Mouse (Mus musculus): ENCODE results near the gene Bhlhe23. TPM values are rescaled to one million over a fixed set of nuclear protein-coding genes. Genes with fewer than 3 reads are reported as not detected.

Bhlhe23 gene
- polyA plus RNA-seq, 2 experiments, result not detected

DNA sequence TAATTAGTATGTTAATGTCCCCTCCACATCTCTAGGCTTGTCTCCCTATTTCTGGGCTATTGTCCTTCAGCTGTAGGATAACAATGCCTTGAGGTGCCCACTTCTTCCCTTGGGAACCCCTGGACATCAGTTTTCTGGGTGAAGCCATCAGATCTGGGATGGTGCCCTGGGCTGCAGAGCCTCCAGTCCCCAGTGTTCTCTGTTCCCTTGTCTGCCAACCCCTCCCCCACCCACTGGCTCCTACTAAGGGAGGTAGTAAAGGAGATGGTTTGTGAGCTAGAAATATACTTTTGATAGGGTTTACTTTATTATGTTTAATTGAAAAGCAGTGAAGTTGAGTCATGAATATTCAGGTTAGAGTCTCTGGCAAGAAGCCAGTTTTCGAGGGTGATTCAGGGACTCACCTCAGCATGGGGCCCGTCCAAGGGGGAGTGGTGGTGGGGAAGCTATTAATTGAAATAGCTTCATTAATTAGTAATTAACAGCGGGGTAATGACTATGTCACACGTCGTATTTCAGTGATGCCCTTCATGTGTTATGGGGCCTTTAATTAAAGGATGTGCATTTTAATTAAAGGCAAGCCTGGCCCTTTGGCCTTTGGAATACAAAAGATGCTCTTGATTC is 30.0 kb downstream of the Bhlhe23 start:
- H3K4me2 ChIP-seq (ENCODE audit: low read depth), result no peak overlapping the region
- peaks cover 0 to 2% of the 10 kb centered on the region in 2 experiments; a peak in 2 of 4 replicates for H3K4me1 ChIP-seq (replicated peaks; ENCODE audit: control insufficient read depth in 2 of 2, insufficient read depth in 2 of 2, low read length in 1 of 2)
- H3K9me3 ChIP-seq (ENCODE audit: control insufficient read depth, low read length), result no peaks in the 10 kb centered on the region
- no peak for ATAC-seq (ENCODE audit: insufficient read depth)
- WGBS (ENCODE audit: insufficient replicate concordance), result 36% methylated on average over 5 of the region's 5 CpGs
- H3K36me3 ChIP-seq (replicated peaks; ENCODE audit: control insufficient read depth, insufficient read depth, low read depth), result no peaks in the 10 kb centered on the region
- no peak overlapping the region for H3K9ac ChIP-seq (replicated peaks)
- no peak for DNase-seq (ENCODE audit: low read depth in 3 of 3, low spot score in 3 of 3)
- no peak overlapping the region for H3K4me3 ChIP-seq (ENCODE audit: insufficient read depth in 1 of 2, low read depth in 2 of 2, low read length in 2 of 2)
- TF ChIP-seq EP300 (IDR thresholded peaks at IDR 0.05; ENCODE audit: low read depth), result no peak
- TF ChIP-seq CTCF (IDR thresholded peaks at IDR 0.05; ENCODE audit: low read depth), result no peak
- H3K27ac ChIP-seq, result no peak overlapping the region
- no peaks in the 10 kb centered on the region for H3K27me3 ChIP-seq (ENCODE audit: control insufficient read depth, insufficient read depth, low read length)

DNA sequence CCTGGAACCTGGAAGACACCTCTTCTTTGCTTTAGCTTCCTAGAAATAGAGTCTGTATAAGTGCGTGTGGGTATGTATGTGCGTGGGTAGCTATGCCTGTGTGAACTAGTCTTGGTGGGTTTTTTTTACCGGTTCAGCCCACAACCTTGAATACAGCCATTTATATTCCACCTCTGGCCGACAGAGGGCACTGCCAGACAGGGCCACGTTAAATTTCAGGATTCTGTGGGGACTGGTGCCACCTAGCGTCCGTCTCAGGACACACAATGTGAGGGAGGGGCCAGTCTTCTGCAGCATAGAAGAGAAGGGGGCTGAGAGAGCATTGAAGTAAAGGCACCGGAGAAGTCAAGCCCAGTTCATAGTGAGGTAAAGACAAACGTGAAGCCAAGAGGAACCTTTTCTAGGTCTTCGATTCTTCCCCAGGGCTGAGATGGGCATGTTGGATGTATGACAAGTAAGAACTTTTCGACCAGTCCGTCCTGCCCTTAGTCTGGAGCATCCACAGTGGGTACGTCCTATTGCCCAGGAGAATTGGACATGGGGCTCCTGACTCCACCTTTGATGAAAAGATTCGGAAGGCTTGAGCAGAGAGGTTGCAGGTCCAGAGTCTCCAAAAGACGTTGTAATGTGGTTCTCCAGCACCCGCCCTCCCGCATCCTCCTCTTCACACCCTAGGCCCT is 31.3 kb downstream of the Bhlhe23 start:
- Histone ChIP-seq H3K4me1 (replicated peaks; ENCODE audit: control insufficient read depth in 2 of 2, insufficient read depth in 2 of 2, low read length in 1 of 2) (peaks cover 0 to 2% of the 10 kb centered on the region in 2 experiments; a peak in 2 of 4 replicates), H3K4me2 (ENCODE audit: low read depth) (no peak overlapping the region), H3K36me3 (replicated peaks; ENCODE audit: control insufficient read depth, insufficient read depth, low read depth) (no peaks in the 10 kb centered on the region), H3K27ac (no peak overlapping the region), H3K9me3 (ENCODE audit: control insufficient read depth, low read length) (no peaks in the 10 kb centered on the region), H3K9ac (replicated peaks) (no peak overlapping the region), H3K27me3 (ENCODE audit: control insufficient read depth, insufficient read depth, low read length) (no peaks in the 10 kb centered on the region), H3K4me3 (ENCODE audit: insufficient read depth in 1 of 2, low read depth in 2 of 2, low read length in 2 of 2) (no peak overlapping the region)
- 29% methylated on average over 17 of the region's 17 CpGs for WGBS (ENCODE audit: insufficient replicate concordance)
- peak; percentile 64 to 69 (median 64) for DNase-seq (ENCODE audit: low read depth in 3 of 3, low spot score in 3 of 3)
- ATAC-seq (ENCODE audit: insufficient read depth), result peak; percentile 56
- TF ChIP-seq EP300 (IDR thresholded peaks at IDR 0.05; ENCODE audit: low read depth), result no peak
- TF ChIP-seq CTCF (IDR thresholded peaks at IDR 0.05; ENCODE audit: low read depth), result peak; percentile 100

DNA sequence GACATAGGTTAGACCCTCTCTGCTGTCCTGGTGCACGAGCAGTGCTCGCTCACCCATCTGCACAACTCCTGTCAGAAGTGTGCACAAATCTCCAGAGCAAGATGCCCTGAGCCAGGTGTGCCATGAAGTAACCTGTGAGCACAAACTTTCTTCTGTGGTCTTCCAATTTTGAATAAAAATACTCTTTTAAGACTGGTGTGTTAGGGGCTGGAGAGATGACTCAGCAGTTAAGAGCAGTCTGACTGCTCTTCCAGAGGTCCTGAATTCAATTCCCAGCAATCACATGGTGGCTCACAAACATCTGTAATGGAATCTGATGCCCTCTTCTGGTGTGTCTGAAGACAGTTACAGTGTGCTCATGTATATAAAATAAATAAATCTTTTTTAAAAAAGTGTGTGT is 33.4 kb downstream of the Bhlhe23 start:
- ATAC-seq (ENCODE audit: insufficient read depth), result no peak

DNA sequence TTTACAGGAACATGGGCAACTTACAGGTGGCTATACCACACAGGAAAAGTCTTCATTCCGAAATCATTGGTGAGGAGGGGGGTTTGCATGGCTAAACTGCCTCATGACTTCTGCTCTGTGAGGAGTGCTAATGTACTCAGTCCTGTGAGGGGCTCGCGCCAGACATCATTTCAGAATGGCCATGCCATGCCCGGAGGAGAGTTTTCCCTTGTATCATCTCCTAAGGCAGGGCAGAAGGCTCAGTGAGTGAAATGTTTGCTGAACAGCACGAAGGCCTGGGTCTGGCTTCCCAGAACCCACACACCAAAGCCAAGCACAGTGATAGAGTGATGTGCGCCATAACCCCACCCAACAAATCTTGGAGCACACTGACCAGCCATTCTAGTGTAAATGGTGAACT is 33.9 kb downstream of the Bhlhe23 start:
- 60% methylated on average over 6 of the region's 6 CpGs for WGBS (ENCODE audit: insufficient replicate concordance)
- TF ChIP-seq CTCF (IDR thresholded peaks at IDR 0.05; ENCODE audit: low read depth) (no peak), EP300 (IDR thresholded peaks at IDR 0.05; ENCODE audit: low read depth) (no peak)

More for the DNA sequence above, 33.4 kb downstream of the Bhlhe23 start:
- H3K4me2 ChIP-seq (ENCODE audit: low read depth), result no peak overlapping the region
- no peak overlapping the region for H3K4me3 ChIP-seq (ENCODE audit: insufficient read depth in 1 of 2, low read depth in 2 of 2, low read length in 2 of 2)
- DNase-seq (ENCODE audit: low read depth in 3 of 3, low spot score in 3 of 3), result no peak
- no peak overlapping the region for H3K27ac ChIP-seq
- H3K4me1 ChIP-seq (replicated peaks; ENCODE audit: control insufficient read depth in 2 of 2, insufficient read depth in 2 of 2, low read length in 1 of 2), result peaks cover 0 to 2% of the 10 kb centered on the region in 2 experiments; a peak in 2 of 4 replicates
- 68% methylated on average over 2 of the region's 2 CpGs for WGBS (ENCODE audit: insufficient replicate concordance)
- no peaks in the 10 kb centered on the region for H3K9me3 ChIP-seq (ENCODE audit: control insufficient read depth, low read length)
- no peaks in the 10 kb centered on the region for H3K27me3 ChIP-seq (ENCODE audit: control insufficient read depth, insufficient read depth, low read length)
- TF ChIP-seq CTCF (IDR thresholded peaks at IDR 0.05; ENCODE audit: low read depth), result no peak
- no peak for TF ChIP-seq EP300 (IDR thresholded peaks at IDR 0.05; ENCODE audit: low read depth)
- H3K36me3 ChIP-seq (replicated peaks; ENCODE audit: control insufficient read depth, insufficient read depth, low read depth), result no peaks in the 10 kb centered on the region
- no peak overlapping the region for H3K9ac ChIP-seq (replicated peaks)

DNA sequence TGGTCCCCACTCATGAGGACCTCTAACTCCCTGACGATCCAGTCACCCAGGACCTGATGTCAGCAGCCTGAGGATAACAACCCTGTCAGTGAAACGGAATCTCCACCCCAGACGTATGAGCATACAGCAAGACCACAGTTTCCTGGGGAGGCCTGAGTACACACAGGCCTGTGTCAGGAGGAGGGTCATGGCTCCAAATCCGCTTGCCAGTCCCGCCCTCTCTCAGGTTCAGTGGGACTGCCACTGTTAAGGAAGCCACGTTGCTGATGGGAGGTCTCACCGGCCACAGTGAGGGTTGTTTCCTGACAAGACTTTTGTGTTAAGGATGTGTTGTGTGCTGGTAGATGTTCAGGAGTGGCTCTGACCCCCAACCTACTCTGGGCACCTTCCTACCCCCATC is 35.3 kb downstream of the Bhlhe23 start:
- no peaks in the 10 kb centered on the region for H3K36me3 ChIP-seq (replicated peaks; ENCODE audit: control insufficient read depth, insufficient read depth, low read depth)
- WGBS (ENCODE audit: insufficient replicate concordance), result 47% methylated on average over 7 of the region's 7 CpGs
- no peak for ATAC-seq (ENCODE audit: insufficient read depth)

More for the DNA sequence above, 33.9 kb downstream of the Bhlhe23 start:
- no peak overlapping the region for H3K27ac ChIP-seq
- H3K4me2 ChIP-seq (ENCODE audit: low read depth), result no peak overlapping the region
- DNase-seq (ENCODE audit: low read depth in 3 of 3, low spot score in 3 of 3), result no peak
- H3K9me3 ChIP-seq (ENCODE audit: control insufficient read depth, low read length), result no peaks in the 10 kb centered on the region
- no peak overlapping the region for H3K9ac ChIP-seq (replicated peaks)
- H3K4me3 ChIP-seq (ENCODE audit: insufficient read depth in 1 of 2, low read depth in 2 of 2, low read length in 2 of 2), result no peak overlapping the region
- H3K4me1 ChIP-seq (replicated peaks; ENCODE audit: control insufficient read depth in 2 of 2, insufficient read depth in 2 of 2, low read length in 1 of 2), result peaks cover 0 to 2% of the 10 kb centered on the region in 2 experiments; a peak in 2 of 4 replicates
- ATAC-seq (ENCODE audit: insufficient read depth), result no peak
- no peaks in the 10 kb centered on the region for H3K27me3 ChIP-seq (ENCODE audit: control insufficient read depth, insufficient read depth, low read length)
- H3K36me3 ChIP-seq (replicated peaks; ENCODE audit: control insufficient read depth, insufficient read depth, low read depth), result no peaks in the 10 kb centered on the region

More for the DNA sequence above, 35.3 kb downstream of the Bhlhe23 start:
- no peak overlapping the region for H3K4me2 ChIP-seq (ENCODE audit: low read depth)
- H3K9me3 ChIP-seq (ENCODE audit: control insufficient read depth, low read length), result no peaks in the 10 kb centered on the region
- no peak overlapping the region for H3K9ac ChIP-seq (replicated peaks)
- no peaks in the 10 kb centered on the region for H3K27me3 ChIP-seq (ENCODE audit: control insufficient read depth, insufficient read depth, low read length)
- DNase-seq (ENCODE audit: low read depth in 3 of 3, low spot score in 3 of 3), result no peak
- no peak overlapping the region for H3K27ac ChIP-seq
- H3K4me1 ChIP-seq (replicated peaks; ENCODE audit: control insufficient read depth in 2 of 2, insufficient read depth in 2 of 2, low read length in 1 of 2), result peaks cover 0 to 2% of the 10 kb centered on the region in 2 experiments; a peak in 2 of 4 replicates
- no peak overlapping the region for H3K4me3 ChIP-seq (ENCODE audit: insufficient read depth in 1 of 2, low read depth in 2 of 2, low read length in 2 of 2)
- TF ChIP-seq EP300 (IDR thresholded peaks at IDR 0.05; ENCODE audit: low read depth) (no peak), CTCF (IDR thresholded peaks at IDR 0.05; ENCODE audit: low read depth) (no peak)

Data from liver, embryonic 14.5 days (tissue).